Mouse (Mus musculus) mesoderm, embryonic 11.5 days (tissue): Measurements from ENCODE around the gene Tob1.
A peak's percentile ranks its signal among the peaks of the same experiment; 100 is the strongest.

Source experiments
- DNase-seq: peaks from one replicate; pipeline ENCODE4 v3.0.0-alpha.2; 2012; ENCODE audit warnings: low read depth, low spot score

The Tob1 gene

GRCm38 (mm10) chr11:94211124-94211603 is at the start of gene Tob1:
Gene Tob1, plus strand, starts transcription at chr11:94211454.
- DNase-seq, result peak; percentile 100

DNA sequence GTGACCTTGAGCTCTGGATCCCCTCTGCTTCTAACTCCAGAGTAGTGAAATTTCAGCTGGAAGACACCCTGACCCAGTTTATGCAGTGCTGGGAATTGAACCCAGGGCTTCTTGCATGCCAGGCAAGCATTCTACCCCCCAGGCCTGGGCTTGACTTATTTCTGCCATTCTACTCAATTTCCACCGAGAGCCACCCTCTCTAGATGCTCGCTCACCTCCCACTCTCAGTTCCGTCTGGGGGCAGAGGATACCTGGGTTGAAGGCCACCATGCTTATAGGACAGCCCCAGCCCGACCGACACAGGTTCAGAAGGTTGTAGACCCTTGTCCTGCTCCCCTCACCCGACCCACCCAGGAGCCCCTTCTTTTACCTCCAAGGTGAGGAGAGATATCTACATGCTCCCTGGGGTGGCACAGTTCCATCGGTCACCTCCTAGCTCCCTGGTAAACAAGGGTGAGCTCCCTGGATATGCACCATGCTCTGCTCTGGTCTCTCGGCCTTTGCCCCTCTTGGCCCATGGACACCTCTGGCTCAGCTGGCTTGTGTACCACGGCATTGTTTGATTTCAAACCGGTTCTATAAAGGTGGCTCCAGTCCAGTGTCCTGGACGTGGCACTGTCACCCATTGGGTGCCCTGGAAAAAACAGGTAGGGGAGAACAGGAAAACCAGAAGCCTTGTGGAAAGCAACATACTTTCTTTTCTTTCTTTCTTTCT is 49.2 kb upstream of the Tob1 start:
- DNase-seq, result no peak

DNA sequence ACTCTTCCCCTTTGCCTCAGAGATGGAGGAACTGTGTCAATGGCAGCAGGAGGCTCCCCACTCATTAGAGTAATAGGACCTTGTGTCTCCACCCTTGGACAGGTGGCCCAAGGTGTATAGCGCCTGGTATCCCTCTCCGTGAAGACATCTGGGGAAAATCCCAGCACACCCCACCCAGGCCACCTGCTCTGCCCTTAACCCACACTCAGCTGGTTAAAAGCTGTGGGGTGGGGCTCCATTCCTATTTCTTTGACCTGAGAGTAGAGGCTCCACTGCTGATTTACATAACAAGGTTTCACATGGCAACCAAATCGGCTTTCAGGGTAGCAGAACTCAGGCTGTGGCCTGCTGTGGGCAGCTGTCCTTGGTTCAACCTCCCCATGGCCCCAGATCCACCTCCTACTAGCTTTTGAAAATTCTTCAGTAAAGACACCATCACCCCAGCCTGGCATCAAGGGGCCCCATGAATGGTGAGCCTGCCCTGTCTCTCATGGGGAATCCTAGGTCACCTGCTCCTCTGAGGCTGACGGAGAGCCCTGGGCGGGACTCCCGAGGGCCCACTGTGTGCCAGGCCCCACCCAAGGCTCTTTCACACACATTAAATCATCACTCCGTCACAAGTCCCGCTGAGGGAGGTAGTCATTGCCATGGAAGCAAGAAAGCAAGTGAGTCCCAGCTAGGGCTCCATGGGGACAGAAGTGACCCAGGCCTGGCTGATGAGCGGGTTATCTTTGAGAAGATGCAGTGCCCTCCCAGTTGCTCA is 48.1 kb upstream of the Tob1 start:
- DNase-seq, result no peak

GRCm38 (mm10) chr11:94165745-94166144 is 45.5 kb upstream of the Tob1 start:
- no peak for DNase-seq

GRCm38 (mm10) chr11:94168238-94168637 is 43.0 kb upstream of the Tob1 start:
- DNase-seq, result no peak

- no peak for DNase-seq
Measured at GRCm38 (mm10) chr11:94169596-94169995, 41.7 kb upstream of the Tob1 start.

DNA sequence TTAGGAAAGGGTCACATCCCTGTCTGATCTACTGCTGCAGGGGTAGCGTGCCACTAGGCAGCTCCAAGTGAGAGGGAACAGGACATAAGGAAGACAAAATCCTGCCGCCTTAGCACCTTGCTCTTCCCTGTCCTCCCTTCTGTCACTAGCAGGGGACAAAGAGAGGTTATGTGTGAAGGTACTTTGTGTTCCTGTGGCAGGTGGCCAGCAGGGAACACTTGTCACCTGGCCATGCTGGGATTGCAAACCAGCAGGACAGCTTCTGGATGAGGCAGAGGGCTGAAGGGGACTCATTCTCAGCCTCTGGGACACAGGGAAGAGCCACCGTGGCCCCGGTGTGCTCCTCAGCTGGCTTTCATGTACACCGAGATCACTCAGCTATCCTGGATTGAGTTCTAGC is 39.6 kb upstream of the Tob1 start:
- DNase-seq, result no peak

DNA sequence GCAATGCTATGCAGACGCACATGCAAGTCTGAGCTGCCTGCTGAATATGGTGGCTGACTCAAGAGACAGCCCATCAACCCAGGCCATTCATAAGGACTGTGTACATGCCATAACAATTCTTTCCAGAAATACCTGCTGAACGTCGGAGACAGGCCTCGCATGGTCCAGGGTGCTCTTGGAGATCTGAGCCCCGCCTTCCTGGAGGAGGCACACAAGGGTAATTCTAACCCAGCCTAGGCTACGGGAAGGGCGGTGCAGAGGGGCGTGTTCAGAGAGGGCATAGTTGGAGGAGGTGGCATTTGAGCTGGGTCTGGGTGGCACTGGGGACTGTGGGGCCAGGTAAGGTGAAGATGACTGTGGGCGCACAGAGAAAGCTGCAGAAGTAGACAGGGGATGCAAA is 39.1 kb upstream of the Tob1 start:
- no peak for DNase-seq

GRCm38 (mm10) chr11:94173726-94174146 is 37.5 kb upstream of the Tob1 start:
- no peak for DNase-seq

GRCm38 (mm10) chr11:94175288-94175687 is 36.0 kb upstream of the Tob1 start:
- no peak for DNase-seq

GRCm38 (mm10) chr11:94175694-94176093 is 35.6 kb upstream of the Tob1 start:
- DNase-seq, result peak; percentile 22

DNA sequence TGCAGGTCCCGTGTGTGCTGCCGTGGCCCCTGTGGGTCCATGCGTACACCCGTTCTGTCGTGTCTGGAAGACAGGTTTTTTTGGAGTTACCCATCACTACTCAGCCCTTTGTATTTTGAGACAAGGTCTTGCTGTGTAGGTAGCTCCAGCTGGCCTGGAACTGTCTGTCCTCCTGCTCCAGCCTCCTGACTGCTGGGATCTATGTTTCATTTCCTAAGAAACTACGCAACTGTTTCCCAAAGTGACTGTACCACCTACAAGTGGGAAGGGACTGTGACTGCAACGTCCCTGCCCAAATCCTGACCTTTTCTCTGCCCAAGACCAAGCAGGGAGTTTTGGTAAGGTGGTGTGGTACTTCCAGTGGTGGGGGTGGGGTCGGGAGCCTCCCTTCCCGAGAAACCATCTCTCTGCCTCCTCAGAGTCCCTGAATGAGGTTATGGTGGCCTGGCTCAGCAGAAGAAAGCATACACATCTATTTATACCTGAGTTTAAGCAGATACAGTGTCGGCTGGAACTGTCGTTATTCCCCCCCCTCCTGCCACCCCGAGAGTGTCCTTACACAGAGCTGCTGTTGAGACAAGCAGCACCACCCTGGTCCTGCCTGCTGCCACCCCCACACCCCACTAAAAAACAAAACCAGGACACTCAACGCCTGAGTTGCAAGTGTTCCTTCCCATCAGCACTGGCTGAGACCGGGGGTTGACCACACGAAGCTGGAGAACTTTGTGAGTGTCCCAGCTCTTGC is 33.2 kb upstream of the Tob1 start:
- no peak for DNase-seq

DNA sequence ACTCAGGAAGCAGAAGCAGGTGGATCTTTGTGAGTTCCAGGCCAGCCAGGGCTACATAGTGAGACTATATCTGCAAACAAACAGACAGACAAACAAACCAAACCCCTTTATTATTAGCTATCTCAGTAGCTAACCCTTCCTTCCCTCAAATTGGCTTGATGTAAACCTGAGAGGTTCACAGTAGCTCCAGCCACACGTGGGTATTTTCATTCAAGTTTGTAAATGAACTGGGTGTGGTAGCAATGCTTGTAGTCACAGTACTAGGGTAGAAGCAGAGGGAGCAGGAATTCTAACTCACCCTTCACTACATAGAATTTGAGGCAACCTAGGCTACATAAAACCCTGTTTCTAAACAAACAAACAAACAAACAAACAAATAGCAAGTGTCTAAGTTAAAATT is 31.5 kb upstream of the Tob1 start:
- DNase-seq, result no peak

DNA sequence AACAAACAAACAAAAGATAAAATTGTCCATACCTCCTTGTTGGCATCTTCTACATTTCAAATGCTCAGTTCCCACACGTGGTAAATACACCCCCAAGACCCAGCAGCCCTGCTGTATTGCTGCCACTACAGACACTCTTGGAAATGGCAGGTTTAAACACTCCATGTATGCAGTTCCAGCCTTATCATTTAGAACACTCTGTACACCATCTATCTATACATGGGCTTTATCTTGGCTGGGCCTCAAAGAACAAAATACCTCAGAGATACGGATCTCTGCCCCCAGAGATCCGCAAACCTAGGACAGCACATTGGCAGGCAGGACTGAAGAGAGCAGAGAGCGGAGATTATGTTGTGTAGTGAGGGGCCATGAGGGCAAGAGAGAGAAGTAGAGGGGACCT is 31.1 kb upstream of the Tob1 start:
- no peak for DNase-seq

DNA sequence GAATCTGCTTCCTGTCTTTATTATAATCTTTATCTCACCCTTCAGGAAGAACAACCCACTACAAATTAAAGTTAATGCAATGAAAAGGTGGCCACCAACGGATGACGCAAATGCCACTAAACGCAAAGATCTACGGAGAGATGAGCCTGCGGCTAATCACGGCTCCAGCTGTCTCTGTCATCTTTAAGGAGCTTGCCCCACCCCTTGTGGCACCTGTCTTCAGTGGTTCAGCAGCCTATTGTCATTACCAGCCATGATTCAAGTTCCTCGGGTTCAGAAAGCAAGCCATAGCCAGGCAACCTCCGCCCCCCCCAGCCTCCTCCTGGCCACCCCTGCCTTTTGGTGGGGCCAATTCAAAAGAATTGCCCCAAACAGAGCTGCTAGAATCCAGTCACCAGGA is 29.6 kb upstream of the Tob1 start:
- DNase-seq, result no peak

GRCm38 (mm10) chr11:94182711-94183110 is 28.5 kb upstream of the Tob1 start:
- no peak for DNase-seq

DNA sequence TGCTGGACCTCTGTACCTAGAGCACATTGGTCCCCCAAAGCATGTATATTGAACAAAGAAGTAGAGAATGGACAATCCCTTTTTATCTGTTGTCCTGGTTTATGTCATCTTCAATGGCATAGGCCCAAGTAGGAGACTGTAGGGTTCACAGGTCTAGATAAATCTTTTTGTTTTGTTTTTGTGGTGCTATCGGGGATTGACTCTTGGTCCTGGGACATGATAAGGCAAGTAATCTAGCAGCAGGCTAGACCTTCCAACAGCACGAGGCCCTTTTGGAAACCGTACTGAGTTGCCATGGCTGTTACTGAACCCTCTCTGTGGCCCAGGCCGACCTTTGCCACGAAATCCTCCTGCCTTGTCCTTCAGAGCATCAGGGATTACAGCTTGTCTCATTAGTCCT is 28.1 kb upstream of the Tob1 start:
- DNase-seq, result no peak

- no peak for DNase-seq
Measured at GRCm38 (mm10) chr11:94183671-94184070, 27.6 kb upstream of the Tob1 start.

DNA sequence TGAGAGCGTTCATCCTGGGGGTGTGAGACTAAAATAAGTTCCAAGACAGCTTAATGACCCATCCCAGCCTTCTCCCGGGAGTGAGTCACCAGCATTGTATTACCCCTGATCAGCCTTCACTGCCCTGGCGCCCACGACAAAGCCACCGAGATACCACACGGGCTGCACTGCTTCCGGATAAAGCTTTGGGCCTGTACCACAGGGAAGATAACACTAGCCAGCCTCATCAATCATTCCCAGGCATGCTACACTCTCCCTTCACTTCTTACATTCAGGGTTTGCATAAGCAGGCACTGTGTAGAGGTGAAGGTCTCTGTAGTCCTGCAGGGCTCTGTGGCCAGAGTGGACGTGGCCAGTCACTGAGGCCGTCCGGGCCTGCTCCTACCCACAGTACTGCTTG is 21.7 kb upstream of the Tob1 start:
- no peak for DNase-seq

DNA sequence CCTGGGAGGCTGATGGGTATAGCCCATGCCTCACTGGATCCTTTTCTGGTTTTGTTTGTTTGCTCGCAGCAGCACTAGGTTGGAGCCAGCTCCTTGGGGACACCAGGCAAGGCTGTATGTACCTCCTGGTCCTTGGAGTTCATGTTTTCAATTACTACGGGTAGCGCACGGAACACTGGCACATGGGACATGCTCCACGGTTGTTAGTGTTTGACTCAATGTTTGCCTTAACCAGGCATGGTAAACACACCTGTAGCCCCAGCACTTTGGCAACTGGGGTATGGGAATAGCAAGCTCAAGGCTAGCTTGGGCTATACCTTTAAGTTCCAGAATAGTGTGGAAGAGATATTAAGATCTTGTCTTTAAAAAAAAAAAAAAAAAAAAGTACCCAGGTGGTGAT is 20.6 kb upstream of the Tob1 start:
- no peak for DNase-seq

GRCm38 (mm10) chr11:94193109-94193508 is 18.1 kb upstream of the Tob1 start:
- no peak for DNase-seq

- DNase-seq, result no peak
Measured at GRCm38 (mm10) chr11:94196311-94196710, 14.9 kb upstream of the Tob1 start.
